Mouse (Mus musculus): ENCODE results near the gene Scd4. TPM values are rescaled to one million over a fixed set of nuclear protein-coding genes. Genes with fewer than 3 reads are reported as not detected.

Gene Scd4
- polyA plus RNA-seq, 1 experiment, result not detected

DNA sequence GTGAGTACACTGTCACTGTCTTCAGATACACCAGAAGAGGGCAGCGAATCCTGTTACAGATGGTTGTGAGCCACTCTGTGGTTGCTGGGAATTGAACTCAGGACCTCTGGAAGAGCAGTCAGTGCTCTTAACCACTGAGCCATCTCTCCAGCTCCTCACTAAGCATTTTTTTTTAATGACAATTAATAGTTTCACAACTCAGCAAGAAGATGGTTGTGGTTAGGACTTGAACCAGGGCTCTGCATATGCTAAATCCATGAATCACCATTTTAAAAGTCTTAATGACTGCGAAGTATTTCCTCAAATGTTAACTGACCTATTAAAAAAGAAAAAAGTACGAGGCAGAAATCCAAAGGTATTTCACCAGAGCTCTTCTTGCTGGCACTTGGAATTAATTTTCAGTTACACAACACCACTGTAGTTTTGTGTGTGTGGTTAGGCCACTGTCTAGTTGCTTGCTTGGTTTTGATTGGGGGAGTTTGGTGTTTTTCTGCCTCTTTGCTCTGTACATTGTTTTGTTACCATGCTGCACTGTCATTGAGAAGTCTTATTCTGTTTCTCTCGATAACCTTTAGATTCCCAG, 54.3 kb downstream of the Scd4 start:
- Histone ChIP-seq H3K36me3 (replicated peaks; ENCODE audit: low read length) (no peaks in the 10 kb centered on the region), H3K4me3 (replicated peaks) (no peak overlapping the region), H3K9me3 (peaks cover 4% of the 10 kb centered on the region; the same call in 1 of the 2 replicates), H3K27me3 (replicated peaks) (peaks cover 2% of the 10 kb centered on the region), H3K4me1 (peaks cover 37% of the 10 kb centered on the region)
- TF ChIP-seq FLI1 (IDR thresholded peaks at IDR 0.05; ENCODE audit: low read length) (no peak), GATA1 (IDR thresholded peaks at IDR 0.05; ENCODE audit: borderline replicate concordance, low read length) (no peak)

GRCm38 (mm10) chr19:44387746-44388474, 55.0 kb downstream of the Scd4 start:
- TF ChIP-seq GATA1 (IDR thresholded peaks at IDR 0.05; ENCODE audit: borderline replicate concordance, low read length) (no peak), FLI1 (IDR thresholded peaks at IDR 0.05; ENCODE audit: low read length) (no peak)
- Histone ChIP-seq H3K27me3 (replicated peaks) (peaks cover 5% of the 10 kb centered on the region), H3K4me1 (peaks cover 42% of the 10 kb centered on the region), H3K36me3 (replicated peaks; ENCODE audit: low read length) (no peaks in the 10 kb centered on the region), H3K4me3 (replicated peaks) (peak overlapping the region; percentile 94), H3K9me3 (peaks cover 4% of the 10 kb centered on the region; the same call in 1 of the 2 replicates)

DNA sequence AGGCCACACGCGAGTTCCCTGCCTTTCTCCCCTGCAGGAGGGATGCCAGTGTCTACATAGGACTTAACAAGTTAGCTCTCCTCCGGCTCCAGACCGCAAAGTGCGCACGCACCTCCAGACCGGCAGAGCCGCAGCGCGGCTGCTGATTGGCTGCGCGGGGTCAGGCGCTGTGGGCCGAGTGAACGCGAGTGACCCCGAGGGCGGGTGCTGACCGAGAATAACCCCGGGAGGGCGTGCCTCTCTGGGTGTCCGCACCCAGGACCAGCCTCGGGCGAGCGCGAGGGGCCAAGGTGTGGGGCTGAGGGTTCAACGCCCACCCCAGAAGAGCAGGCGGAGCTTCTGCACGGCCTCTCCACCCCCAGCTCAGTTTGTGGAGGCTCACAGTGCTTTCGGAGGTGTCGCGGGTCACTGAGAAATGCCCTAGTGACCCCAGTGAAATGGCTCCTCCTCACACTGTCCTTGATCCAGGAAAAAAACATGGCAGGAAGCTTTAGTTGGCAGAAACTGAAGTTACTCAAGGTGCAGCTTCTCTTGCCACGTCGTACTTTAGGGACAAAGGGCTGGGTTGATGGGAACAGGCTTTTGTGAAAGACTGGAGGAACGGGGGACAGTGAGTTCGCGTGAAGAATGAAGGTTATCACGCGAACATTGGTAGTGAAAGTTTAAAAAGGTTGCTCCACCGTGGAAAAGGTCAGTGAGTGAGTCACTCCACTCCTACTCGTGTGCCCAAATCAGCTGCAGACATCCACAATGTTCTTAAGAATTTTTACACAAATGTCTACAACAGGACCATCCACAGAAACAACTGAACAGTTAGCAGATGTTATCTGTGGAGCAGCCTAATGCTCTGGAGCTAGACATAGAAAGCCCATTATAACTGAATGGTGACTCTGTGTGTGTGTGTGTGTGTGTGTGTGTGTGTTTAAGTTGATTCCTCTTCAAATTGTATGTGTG, 55.9 kb downstream of the Scd4 start:
- Histone ChIP-seq H3K36me3 (replicated peaks; ENCODE audit: low read length) (no peaks in the 10 kb centered on the region), H3K9me3 (peaks cover 4% of the 10 kb centered on the region; the same call in 1 of the 2 replicates), H3K27me3 (replicated peaks) (peaks cover 7% of the 10 kb centered on the region), H3K4me1 (peaks cover 49% of the 10 kb centered on the region), H3K4me3 (replicated peaks) (peak overlapping the region; percentile 94)
- TF ChIP-seq FLI1 (IDR thresholded peaks at IDR 0.05; ENCODE audit: low read length) (no peak), GATA1 (IDR thresholded peaks at IDR 0.05; ENCODE audit: borderline replicate concordance, low read length) (no peak)

DNA sequence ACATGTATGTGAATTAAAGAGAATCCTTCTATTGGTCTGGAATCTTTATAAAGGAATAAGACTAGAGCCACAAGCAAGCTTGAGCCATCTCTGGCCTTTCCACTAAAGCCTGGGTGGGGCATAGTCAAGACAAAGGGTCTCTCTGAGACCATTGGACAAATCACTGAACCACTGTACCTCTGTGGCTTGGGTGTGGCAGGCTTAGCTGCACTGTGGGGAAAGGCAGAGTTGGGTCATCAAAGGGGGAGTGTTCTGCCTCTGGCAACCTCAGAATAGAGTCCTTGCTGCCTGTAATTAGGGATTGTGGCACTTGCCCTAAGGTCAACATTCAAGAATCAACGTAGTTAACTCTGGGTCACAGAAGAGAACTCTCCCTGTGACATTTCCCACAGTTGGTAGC, 56.6 kb downstream of the Scd4 start:
- Histone ChIP-seq H3K27me3 (replicated peaks) (peaks cover 7% of the 10 kb centered on the region), H3K9me3 (no peaks in the 10 kb centered on the region), H3K4me1 (peaks cover 56% of the 10 kb centered on the region), H3K4me3 (replicated peaks) (peak overlapping the region; percentile 47), H3K36me3 (replicated peaks; ENCODE audit: low read length) (no peaks in the 10 kb centered on the region)
- TF ChIP-seq FLI1 (IDR thresholded peaks at IDR 0.05; ENCODE audit: low read length), result no peak
- TF ChIP-seq GATA1 (IDR thresholded peaks at IDR 0.05; ENCODE audit: borderline replicate concordance, low read length), result no peak

- no peak overlapping the region for H3K4me3 ChIP-seq (replicated peaks)
- peaks cover 56% of the 10 kb centered on the region for H3K4me1 ChIP-seq
- peaks cover 21% of the 10 kb centered on the region for H3K36me3 ChIP-seq (replicated peaks; ENCODE audit: low read length)
- H3K9me3 ChIP-seq, result no peaks in the 10 kb centered on the region
- no peak for TF ChIP-seq GATA1 (IDR thresholded peaks at IDR 0.05; ENCODE audit: borderline replicate concordance, low read length)
- no peak for TF ChIP-seq FLI1 (IDR thresholded peaks at IDR 0.05; ENCODE audit: low read length)
- H3K27me3 ChIP-seq (replicated peaks), result peaks cover 15% of the 10 kb centered on the region
Measured at GRCm38 (mm10) chr19:44391856-44392255, 59.0 kb downstream of the Scd4 start.

- TF ChIP-seq GATA1 (IDR thresholded peaks at IDR 0.05; ENCODE audit: borderline replicate concordance, low read length), result no peak
- TF ChIP-seq FLI1 (IDR thresholded peaks at IDR 0.05; ENCODE audit: low read length), result no peak
- H3K9me3 ChIP-seq, result no peaks in the 10 kb centered on the region
- no peak overlapping the region for H3K4me3 ChIP-seq (replicated peaks)
- H3K27me3 ChIP-seq (replicated peaks), result peaks cover 15% of the 10 kb centered on the region
- H3K4me1 ChIP-seq, result peaks cover 54% of the 10 kb centered on the region
- H3K36me3 ChIP-seq (replicated peaks; ENCODE audit: low read length), result peaks cover 27% of the 10 kb centered on the region
Measured at GRCm38 (mm10) chr19:44392339-44393009, 59.6 kb downstream of the Scd4 start.

GRCm38 (mm10) chr19:44393962-44394422, 61.1 kb downstream of the Scd4 start:
- Histone ChIP-seq H3K27me3 (replicated peaks) (peaks cover 15% of the 10 kb centered on the region), H3K4me3 (replicated peaks) (peak overlapping the region; percentile 80), H3K9me3 (no peaks in the 10 kb centered on the region), H3K36me3 (replicated peaks; ENCODE audit: low read length) (peaks cover 42% of the 10 kb centered on the region), H3K4me1 (peaks cover 39% of the 10 kb centered on the region)
- TF ChIP-seq FLI1 (IDR thresholded peaks at IDR 0.05; ENCODE audit: low read length) (no peak), GATA1 (IDR thresholded peaks at IDR 0.05; ENCODE audit: borderline replicate concordance, low read length) (no peak)

GRCm38 (mm10) chr19:44394972-44395371, 62.1 kb downstream of the Scd4 start:
- no peak overlapping the region for H3K4me3 ChIP-seq (replicated peaks)
- H3K9me3 ChIP-seq, result no peaks in the 10 kb centered on the region
- H3K27me3 ChIP-seq (replicated peaks), result peaks cover 15% of the 10 kb centered on the region
- peaks cover 29% of the 10 kb centered on the region for H3K4me1 ChIP-seq
- TF ChIP-seq FLI1 (IDR thresholded peaks at IDR 0.05; ENCODE audit: low read length) (no peak), GATA1 (IDR thresholded peaks at IDR 0.05; ENCODE audit: borderline replicate concordance, low read length) (no peak)
- H3K36me3 ChIP-seq (replicated peaks; ENCODE audit: low read length), result peaks cover 52% of the 10 kb centered on the region

Other genes starting within 250 kb of the Scd4 start
- gene Chuk, start 225.6 kb upstream of the Scd4 start, polyA plus RNA-seq (2012; ENCODE audit: insufficient read depth, low replicate concordance), result 4.1 and 4.9 TPM in 2 replicates
- 2.3 and 3.5 TPM in 2 replicates for gene Cwf19l1, start 197.2 kb upstream of the Scd4 start, polyA plus RNA-seq (2012; ENCODE audit: insufficient read depth, low replicate concordance)
- gene Bloc1s2, start 186.6 kb upstream of the Scd4 start, polyA plus RNA-seq (2012; ENCODE audit: insufficient read depth, low replicate concordance), result 29.4 and 133 TPM in 2 replicates
- 0.11 TPM in 1 of 2 replicates, not detected in the other for gene Pkd2l1, start 140.7 kb upstream of the Scd4 start, polyA plus RNA-seq (2012; ENCODE audit: insufficient read depth, low replicate concordance)
- not detected in 2 replicates for gene Scd3, start 129.8 kb upstream of the Scd4 start, polyA plus RNA-seq (2012; ENCODE audit: insufficient read depth, low replicate concordance)
- gene Scd2, start 39.4 kb upstream of the Scd4 start, polyA plus RNA-seq (2012; ENCODE audit: insufficient read depth, low replicate concordance), result 6.4 and 14.5 TPM in 2 replicates
- gene Scd1, start 74.8 kb downstream of the Scd4 start, polyA plus RNA-seq (2012; ENCODE audit: insufficient read depth, low replicate concordance), result 11.6 and 39.1 TPM in 2 replicates
- not detected in 2 replicates for gene Wnt8b, start 160.4 kb downstream of the Scd4 start, polyA plus RNA-seq (2012; ENCODE audit: insufficient read depth, low replicate concordance)
- gene Sec31b, start 212.8 kb downstream of the Scd4 start, polyA plus RNA-seq (2012; ENCODE audit: insufficient read depth, low replicate concordance), result 1.5 TPM in 1 of 2 replicates, not detected in the other
- gene Gm20538, start 219.7 kb downstream of the Scd4 start, polyA plus RNA-seq (2012; ENCODE audit: insufficient read depth, low replicate concordance), result not detected in 2 replicates
- gene Ndufb8, start 222.3 kb downstream of the Scd4 start, polyA plus RNA-seq (2012; ENCODE audit: insufficient read depth, low replicate concordance), result 84.9 and 219 TPM in 2 replicates
- 2.9 and 8.0 TPM in 2 replicates for gene Hif1an, start 229.8 kb downstream of the Scd4 start, polyA plus RNA-seq (2012; ENCODE audit: insufficient read depth, low replicate concordance)

Data from megakaryocyte, embryonic 14.5 days (primary cell).